Mouse (Mus musculus) natural killer cell, adult 2 months (primary cell): Measurements from ENCODE around the gene Slfnl1.

Experiments
- DNase-seq, 2 experiments: peaks; one replicate each; pipeline ENCODE4 v3.0.0; 2022; ENCODE audit warnings: low spot score in 2 of 2

The Slfnl1 gene

DNA sequence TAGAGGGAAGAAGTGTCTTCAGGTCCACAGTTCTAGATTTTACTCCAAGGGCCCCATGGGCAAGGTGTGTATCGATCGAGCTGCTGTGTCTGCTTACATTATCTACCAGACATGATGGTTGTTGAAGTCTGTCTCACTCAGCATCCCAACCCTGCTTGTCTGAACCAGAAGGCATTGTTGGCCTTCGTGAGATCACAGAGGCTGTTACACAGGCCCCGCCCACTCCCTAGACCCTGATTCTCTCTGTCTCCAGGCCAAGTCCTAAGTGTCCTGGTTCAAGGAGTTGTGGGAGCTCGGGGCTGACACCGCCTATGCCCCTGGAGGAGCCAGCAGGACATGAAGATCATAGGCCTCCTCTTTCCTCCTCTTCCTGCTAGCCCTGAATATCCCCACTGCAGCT lies at the start of gene Slfnl1:
Slfnl1 (plus strand) TSS at position 246 of the 400 bp plus-strand sequence.
- no peak for DNase-seq

- DNase-seq, result no peak
These were observed 44.3 kb upstream of the Slfnl1 start for GRCm38 (mm10) chr4:120487707-120488106.

GRCm38 (mm10) chr4:120506955-120507354 lies 25.1 kb upstream of the Slfnl1 start:
- DNase-seq, result no peak

DNA sequence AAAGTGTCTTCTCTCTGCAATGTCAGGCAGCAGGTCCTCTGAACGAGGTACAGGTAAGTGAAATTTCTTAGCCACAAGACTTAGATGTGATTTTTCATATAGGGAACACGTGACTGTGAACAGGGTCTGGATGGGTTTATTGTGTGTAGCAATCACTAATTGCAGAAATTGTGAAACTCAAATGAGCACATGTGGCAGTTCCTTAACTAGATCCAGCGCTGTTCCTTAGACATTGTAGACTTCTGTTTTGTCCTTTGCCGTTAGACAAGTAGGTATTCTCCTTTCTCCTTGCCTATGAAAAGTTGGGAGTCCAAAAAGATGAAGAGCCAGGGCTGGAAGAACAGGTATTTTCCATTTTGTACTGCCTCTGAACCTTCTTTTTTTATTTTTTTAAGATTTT lies 20.8 kb upstream of the Slfnl1 start:
- DNase-seq, result no peak

- DNase-seq, result no peak
These were observed 17.7 kb upstream of the Slfnl1 start for GRCm38 (mm10) chr4:120514366-120514765.

- DNase-seq, result no peak
These were observed 15.5 kb upstream of the Slfnl1 start for GRCm38 (mm10) chr4:120516491-120516890.

DNA sequence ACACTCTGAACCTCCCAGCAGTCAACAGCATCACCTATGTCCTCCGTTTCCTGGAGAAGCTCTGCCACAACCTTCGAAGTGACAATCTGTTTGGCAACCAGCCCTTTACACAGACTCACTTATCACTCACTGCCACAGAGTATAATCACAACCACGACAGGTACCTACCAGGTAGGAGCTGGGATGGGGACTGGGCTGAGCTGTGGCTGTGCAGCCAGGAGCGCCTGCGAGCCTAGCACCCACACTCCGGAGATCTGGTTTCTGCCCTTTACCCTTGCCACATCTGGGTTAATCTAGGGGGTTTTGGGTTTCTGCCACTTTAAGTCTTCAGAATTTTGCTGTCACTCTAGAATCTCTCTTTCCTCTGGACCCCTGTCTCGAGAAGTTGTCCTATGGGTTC lies 15.1 kb upstream of the Slfnl1 start:
- no peak for DNase-seq

GRCm38 (mm10) chr4:120517335-120517734 lies 14.7 kb upstream of the Slfnl1 start:
- no peak for DNase-seq

GRCm38 (mm10) chr4:120521761-120522160 lies 10.3 kb upstream of the Slfnl1 start:
- DNase-seq, result no peak

DNA sequence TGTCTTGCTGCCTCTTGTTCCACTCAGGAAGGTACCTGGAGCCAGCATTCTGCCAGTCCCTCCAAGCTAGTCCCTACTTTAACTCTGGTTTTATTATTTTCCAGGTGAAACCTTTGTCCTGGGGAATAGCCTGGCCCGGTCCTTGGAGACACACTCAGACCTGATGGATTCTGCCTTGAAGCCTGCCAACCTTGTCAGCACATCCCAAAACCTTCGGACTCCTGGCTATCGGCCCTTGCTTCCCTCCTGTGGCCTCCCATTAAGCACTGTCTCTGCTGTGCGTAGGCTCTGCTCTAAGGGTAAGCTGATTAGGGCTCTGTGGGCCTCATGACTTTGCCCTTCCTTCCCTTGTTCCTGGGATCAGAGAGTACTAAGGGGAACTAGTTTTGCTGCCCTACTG lies 9.7 kb upstream of the Slfnl1 start:
- no peak for DNase-seq

- no peak for DNase-seq
These were observed 8.9 kb upstream of the Slfnl1 start for GRCm38 (mm10) chr4:120523092-120523491.

DNA sequence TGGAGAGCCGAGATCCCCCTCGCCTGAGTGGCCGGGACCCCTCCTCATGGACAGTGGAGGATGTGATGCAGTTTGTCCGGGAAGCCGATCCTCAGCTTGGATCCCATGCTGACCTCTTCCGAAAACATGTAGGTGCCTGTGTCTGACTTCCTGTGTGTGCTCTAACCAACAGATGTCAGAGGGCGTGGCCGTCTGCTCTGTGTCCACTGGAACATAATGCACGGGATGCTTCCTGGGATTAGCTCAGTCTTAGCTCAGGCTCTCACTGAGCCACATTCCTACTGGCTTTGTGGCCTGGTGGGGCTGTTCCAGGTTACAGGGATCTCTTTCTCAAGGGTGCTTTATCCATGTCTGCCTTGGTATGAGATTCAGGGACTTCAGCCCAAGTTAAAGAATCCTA lies 3.9 kb upstream of the Slfnl1 start:
- no peak for DNase-seq

DNA sequence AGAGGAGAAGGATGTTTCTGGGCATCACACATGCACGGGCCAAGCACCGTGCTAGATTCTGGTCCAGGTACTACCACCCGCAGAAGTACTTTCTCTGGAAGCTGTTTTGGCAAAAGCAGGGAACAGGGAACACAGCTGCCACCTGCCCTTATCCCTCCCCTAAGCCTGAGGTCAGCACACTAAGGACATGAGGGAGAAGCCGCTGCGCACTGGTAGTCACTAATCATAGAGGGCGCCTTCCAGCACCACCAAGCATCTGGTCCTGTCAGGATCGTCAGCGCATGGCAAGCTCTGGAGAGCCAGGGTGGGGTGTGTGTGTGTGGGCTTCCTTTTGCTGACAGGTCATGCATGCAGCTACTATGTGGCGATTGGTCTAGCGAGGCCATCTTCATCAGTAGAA lies 6.6 kb downstream of the Slfnl1 start:
- no peak for DNase-seq

DNA sequence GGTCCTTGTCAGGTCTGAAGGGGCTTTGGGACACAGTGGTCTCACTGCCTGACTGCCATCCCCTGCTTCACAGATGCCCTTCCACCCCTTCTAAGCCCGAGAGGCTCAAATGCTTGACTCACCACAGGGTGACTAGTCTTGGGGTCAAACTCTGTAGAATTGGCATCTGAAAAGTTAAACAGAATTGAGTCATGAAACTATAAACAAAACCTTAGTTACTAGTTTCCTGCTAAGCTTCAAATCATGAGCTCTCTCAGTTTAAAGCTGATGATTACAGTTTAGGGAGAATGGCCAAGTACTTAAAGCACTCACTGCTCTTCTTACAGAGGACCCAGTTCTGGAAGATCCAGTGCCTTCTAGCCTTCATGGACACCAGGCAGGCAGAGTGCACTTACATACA lies 12.9 kb downstream of the Slfnl1 start:
- DNase-seq, result no peak

- no peak for DNase-seq
These were observed 24.6 kb downstream of the Slfnl1 start for GRCm38 (mm10) chr4:120556592-120556991.

DNA sequence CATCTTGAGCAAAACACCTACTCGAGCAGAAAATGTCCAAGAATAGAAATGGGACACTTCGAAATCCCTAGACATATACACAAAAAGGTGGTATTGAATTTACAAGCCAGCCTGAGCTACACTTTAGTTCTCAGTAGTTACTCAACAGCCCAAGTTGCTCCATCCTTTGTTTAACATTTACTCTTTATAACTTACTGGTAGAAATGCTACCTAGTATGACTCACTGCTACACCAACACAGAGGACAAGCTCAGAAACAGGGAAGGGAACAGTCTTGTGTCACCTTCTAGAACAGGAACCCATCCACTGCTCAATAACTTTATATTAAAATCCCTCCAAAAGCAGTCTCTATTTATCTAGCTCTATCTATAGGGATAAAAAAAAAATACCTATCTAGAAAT lies 33.7 kb downstream of the Slfnl1 start:
- no peak for DNase-seq

- DNase-seq, result no peak
These were observed 36.0 kb downstream of the Slfnl1 start for GRCm38 (mm10) chr4:120568005-120568404.

- no peak for DNase-seq
These were observed 37.0 kb downstream of the Slfnl1 start for GRCm38 (mm10) chr4:120569025-120569424.

DNA sequence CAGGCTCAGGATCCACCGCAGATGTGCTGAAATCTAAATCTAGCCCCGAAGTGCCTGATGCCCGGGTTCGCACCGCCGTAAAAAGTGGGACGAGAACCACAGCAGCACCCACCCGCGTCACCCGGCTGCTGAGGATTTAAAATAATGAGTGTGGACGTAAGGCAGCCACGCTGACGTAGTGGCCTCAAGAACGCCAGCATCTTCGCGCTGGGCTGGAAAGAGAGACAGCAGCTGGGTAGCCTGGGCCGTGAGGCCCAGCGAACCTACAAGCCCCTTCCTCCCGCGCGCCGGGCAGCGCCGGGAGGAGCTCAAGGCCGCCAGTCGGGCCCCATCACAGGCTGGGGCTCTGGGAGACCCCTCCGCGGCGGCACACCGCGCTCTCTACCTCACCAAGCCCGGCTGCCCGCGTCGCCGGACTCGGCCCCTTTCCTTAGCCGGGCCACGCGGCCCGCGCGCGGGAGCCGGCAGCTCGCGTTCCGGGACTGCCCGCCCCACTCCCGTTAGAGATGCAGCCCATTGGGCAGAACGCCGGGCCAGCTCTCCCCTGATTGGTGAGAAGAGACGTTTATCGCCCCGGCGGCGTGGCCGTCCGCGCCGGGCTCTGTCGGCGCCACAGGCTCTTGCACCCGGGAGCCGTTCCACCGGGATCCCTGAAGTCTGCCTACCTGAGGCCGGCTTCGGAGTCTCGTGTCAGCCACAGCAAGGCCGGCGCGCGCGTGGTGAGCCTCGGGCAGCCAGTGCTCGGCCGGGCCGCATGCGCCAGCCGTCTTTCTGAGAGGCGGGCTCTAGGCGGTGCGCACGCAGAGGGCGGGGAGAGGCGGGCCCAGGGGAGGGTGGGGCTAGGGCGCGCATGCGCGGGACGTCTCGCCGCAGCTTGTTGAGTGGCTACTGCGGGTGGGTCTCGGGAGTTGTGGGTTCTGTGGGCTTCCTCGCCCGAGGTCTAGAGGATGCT lies 37.7 kb downstream of the Slfnl1 start, which contains the start of gene Ctps:
Ctps (minus strand) TSS at position 791 of the 952 bp plus-strand sequence.
- peak; percentile 90 to 91 for DNase-seq

DNA sequence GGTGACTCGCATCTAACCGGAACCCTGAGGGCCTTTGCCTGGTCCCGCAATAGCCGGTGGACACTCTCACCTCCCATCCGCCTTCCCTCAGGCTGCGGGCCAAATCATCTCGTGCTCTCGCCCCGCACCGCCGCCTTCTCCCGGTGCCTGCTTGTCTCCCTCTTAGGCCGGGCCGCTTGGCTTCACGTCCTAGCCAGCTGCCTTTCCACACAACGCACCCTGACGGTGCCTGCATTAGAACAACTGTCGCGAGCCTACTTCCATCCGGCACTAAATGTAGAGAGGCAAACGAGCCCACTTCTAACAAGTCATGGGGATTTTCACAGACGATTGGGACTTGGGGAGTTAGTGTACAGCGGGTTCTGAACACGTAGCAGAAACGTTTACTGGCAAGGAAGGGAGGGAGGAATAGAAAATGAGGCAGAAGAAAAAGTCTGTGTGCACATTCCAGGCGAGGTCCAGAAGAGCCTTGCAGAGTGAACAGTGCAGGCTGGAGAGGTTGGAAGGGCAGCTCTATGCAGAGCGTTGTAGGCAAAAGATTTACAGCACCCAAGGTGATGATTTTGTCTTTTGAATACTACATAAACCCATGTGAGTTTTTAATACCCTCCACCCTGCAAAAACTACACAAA lies 38.5 kb downstream of the Slfnl1 start:
- no peak for DNase-seq

DNA sequence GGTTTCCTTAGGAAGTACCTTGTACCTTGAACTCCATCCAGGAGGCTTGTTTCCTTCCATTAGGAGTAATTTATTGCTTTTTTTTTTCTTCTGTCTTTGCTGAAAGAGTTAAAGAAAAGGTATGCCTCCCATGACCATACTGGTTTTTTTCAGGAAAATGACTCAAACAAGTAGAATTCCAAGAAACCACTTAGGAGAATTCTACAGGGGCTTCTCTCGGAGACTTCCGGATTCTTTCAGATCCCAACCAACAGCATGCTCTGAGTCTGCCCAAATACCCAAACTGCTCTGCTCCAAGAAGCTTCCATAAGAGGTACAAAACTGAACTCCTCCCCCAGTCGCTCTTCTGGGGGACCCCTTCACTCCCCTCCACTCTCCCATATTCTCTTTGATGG lies 39.0 kb downstream of the Slfnl1 start:
- no peak for DNase-seq

- no peak for DNase-seq
These were observed 39.7 kb downstream of the Slfnl1 start for GRCm38 (mm10) chr4:120571691-120572090.

GRCm38 (mm10) chr4:120580894-120581293 lies 48.9 kb downstream of the Slfnl1 start:
- DNase-seq, result no peak
